8 mouse cellular contexts compared by ENCODE assay signal in genomic region chr10:109664629-109665317, GRCm38 (mm10).
DNase-seq lines count a peak whose midpoint lies in the region; ATAC-seq lines count a peak whose summit lies in the region.

No protein-coding gene starts in this region.

- ATAC-seq in kidney, embryonic 15.5 days (replicated peaks; ENCODE audit: low FRiP score) = peak; percentile 43
- peak; percentile 32; the same call in 1 of the 2 replicates for ATAC-seq in limb, embryonic 13.5 days (ENCODE audit: low FRiP score, low read depth)
- peak; percentile 72 for ATAC-seq in neural tube, embryonic 11.5 days (ENCODE audit: insufficient read depth, low FRiP score, low TSS enrichment)

- H3K4me1 ChIP-seq in kidney, embryonic 15.5 days = 0 out of 2 replicates have a peak, but pooled peaks cover 3% of the 10 kb centered on the region
- H3K4me1 ChIP-seq in limb, embryonic 13.5 days = no peaks in the 10 kb centered on the region
- H3K4me1 ChIP-seq in neural tube, embryonic 11.5 days (ENCODE audit: control insufficient read depth, insufficient read depth, low read length) = no peaks in the 10 kb centered on the region

- no peak overlapping the region for H3K9ac ChIP-seq in kidney, embryonic 15.5 days
- no peak overlapping the region for H3K9ac ChIP-seq in limb, embryonic 13.5 days
- no peak overlapping the region for H3K9ac ChIP-seq in neural tube, embryonic 11.5 days (ENCODE audit: low read length)

- no peaks in the 10 kb centered on the region for H3K9me3 ChIP-seq in kidney, embryonic 15.5 days (replicated peaks)
- H3K9me3 ChIP-seq in limb, embryonic 13.5 days = no peaks in the 10 kb centered on the region
- H3K9me3 ChIP-seq in neural tube, embryonic 11.5 days (ENCODE audit: control insufficient read depth, low read length) = no peaks in the 10 kb centered on the region

- 34% methylated on average over 14 of the region's 14 CpGs for WGBS in kidney, embryonic 15.5 days
- 36% methylated on average over 14 of the region's 14 CpGs for WGBS in limb, embryonic 13.5 days
- WGBS in neural tube, embryonic 11.5 days = 38% methylated on average over 14 of the region's 14 CpGs

- H3K27me3 ChIP-seq in kidney, embryonic 15.5 days = no peaks in the 10 kb centered on the region
- H3K27me3 ChIP-seq in limb, embryonic 13.5 days = no peaks in the 10 kb centered on the region
- no peaks in the 10 kb centered on the region for H3K27me3 ChIP-seq in neural tube, embryonic 11.5 days (ENCODE audit: control insufficient read depth, insufficient read depth, low read length)

- no peaks in the 10 kb centered on the region for H3K36me3 ChIP-seq in kidney, embryonic 15.5 days
- no peaks in the 10 kb centered on the region for H3K36me3 ChIP-seq in limb, embryonic 13.5 days
- H3K36me3 ChIP-seq in neural tube, embryonic 11.5 days (ENCODE audit: control insufficient read depth, insufficient read depth, low read length) = no peaks in the 10 kb centered on the region

- peak overlapping the region; percentile 15; the same call in 1 of the 2 replicates for H3K4me3 ChIP-seq in kidney, embryonic 15.5 days (replicated peaks)
- H3K4me3 ChIP-seq in limb, embryonic 13.5 days = peak overlapping the region; percentile 2; the same call in 1 of the 2 replicates
- H3K4me3 ChIP-seq in neural tube, embryonic 11.5 days (ENCODE audit: low read depth, low read length) = no peak overlapping the region

- peak overlapping the region; percentile 41 for H3K4me2 ChIP-seq in kidney, embryonic 15.5 days
- peak overlapping the region; percentile 30 for H3K4me2 ChIP-seq in limb, embryonic 13.5 days (replicated peaks)
- H3K4me2 ChIP-seq in neural tube, embryonic 11.5 days (ENCODE audit: low read depth) = no peak overlapping the region

- no peak overlapping the region for H3K27ac ChIP-seq in kidney, embryonic 15.5 days
- H3K27ac ChIP-seq in limb, embryonic 13.5 days = no peak overlapping the region
- H3K27ac ChIP-seq in neural tube, embryonic 11.5 days (ENCODE audit: low read depth, low read length) = no peak overlapping the region

- peak; percentile 60 for DNase-seq in urinary bladder, postnatal 25 days (ENCODE audit: low spot score)
- DNase-seq in urinary bladder, postnatal 10 days (ENCODE audit: low spot score) = no peak
- DNase-seq in embryo, embryonic 11 days = peak; percentile 76
- peak; percentile 13 for DNase-seq in heart, adult 8-10 months (ENCODE audit: low spot score)
- DNase-seq in neural tube, embryonic 11.5 days (ENCODE audit: low spot score) = peak; percentile 82
- DNase-seq in thymus, postnatal 25 days = peak; percentile 6
